Comparison of ENCODE assay signal across 21 mouse cellular contexts in genomic region chr1:184412596-184412995, GRCm38 (mm10).
A peak's percentile ranks its signal among the peaks of the same experiment; 100 is the strongest.
DNase-seq lines count a peak whose midpoint lies in the region; ATAC-seq and TF ChIP-seq lines count a peak whose summit lies in the region.
"Had no signal": no experiment of that assay in that cellular context is flagged by ENCODE, and none has a peak within 500 bp of the region (broad histone marks: within the 10 kb centered on the region; RNA-seq: fewer than 3 reads in every experiment).

No protein-coding gene starts in this region.

- no peak for ATAC-seq in frontal cortex, adult (ENCODE audit: low TSS enrichment)
- ATAC-seq: forebrain, embryonic 13.5 days; forebrain, postnatal 0 days; hindbrain, postnatal 0 days had no signal

- H3K27ac ChIP-seq in gastrocnemius, adult 2 months, result no peak overlapping the region
- H3K27ac ChIP-seq: embryonic facial prominence, embryonic 10.5 days; forebrain, embryonic 13.5 days; heart, embryonic 10.5 days; hindbrain, embryonic 12.5 days; hindbrain, postnatal 0 days had no signal

- intact Hi-C loops in gastrocnemius, adult 2 months (cut with DNase I), result no loop called here

- TF ChIP-seq CTCF in gastrocnemius, adult 2 months (IDR thresholded peaks at IDR 0.05), result no peak

- no peak overlapping the region for H3K4me3 ChIP-seq in gastrocnemius, adult 2 months
- H3K4me3 ChIP-seq: embryonic facial prominence, embryonic 10.5 days; forebrain, embryonic 13.5 days; heart, embryonic 10.5 days; hindbrain, embryonic 12.5 days had no signal

- peak; percentile 27 for DNase-seq in embryo, embryonic 11.5 days (ENCODE audit: low read depth, low spot score)
- DNase-seq in embryo, embryonic 10.5 days (ENCODE audit: low spot score), result no peak
- peak; percentile 8 for DNase-seq in hindlimb bud, embryonic 11.5 days (ENCODE audit: extremely low spot score, low read depth, low spot score)
- DNase-seq in thymus, postnatal 0 days (ENCODE audit: low spot score), result peak; percentile 51
- peak; percentile 41 to 61 for DNase-seq in thymus, postnatal 36 days
- no peak for DNase-seq in gastrocnemius, adult 2 months
- no peak for DNase-seq in adrenal gland, adult 8-10 months
- DNase-seq: adrenal gland, postnatal 14 days; cerebellum, adult 18-20 months; cerebellum, adult 9-11 months; forebrain, postnatal 0 days; gastrocnemius, postnatal 10 days; heart, adult 18-20 months; heart, postnatal 10 days; heart, postnatal 4 days had no signal

Comparison
In these comparisons a context has a peak if more than half of its experiments do, and no peak if none do; other contexts are left out.
1. DNase-seq: peak in embryo, embryonic 11.5 days (single experiment), hindlimb bud, embryonic 11.5 days (single experiment), thymus, postnatal 0 days (single experiment) and thymus, postnatal 36 days (2 of 2); none in embryo, embryonic 10.5 days (single experiment), gastrocnemius, adult 2 months (single experiment) and adrenal gland, adult 8-10 months (single experiment).